Mouse (Mus musculus): Measurements from ENCODE around the gene Rplp1. TPM values are rescaled to one million over a fixed set of nuclear protein-coding genes. Genes with fewer than 3 reads are reported as not detected.

Rplp1 gene
- polyA plus RNA-seq (2014; fragmentation: Illumina TruSeq; extraction: RNeasy Lipid Tissue Mini Kit (QIAGEN cat#74804); ENCODE audit: low read depth, low replicate concordance): 28.1 TPM

GRCm38 (mm10) chr9:61914203-61914916, at the start of gene Rplp1:
Gene Rplp1 (minus strand): TSS chr9:61914542.

GRCm38 (mm10) chr9:61946623-61947401, 32.5 kb upstream of the Rplp1 start, which contains the start of gene Kif23:
Gene Kif23 (minus strand): TSS chr9:61946774.

Other genes starting within 250 kb of the Rplp1 start
- 0.93 TPM for gene Kif23, start 32.2 kb upstream of the Rplp1 start, polyA plus RNA-seq (2014; fragmentation: Illumina TruSeq; extraction: RNeasy Lipid Tissue Mini Kit (QIAGEN cat#74804); ENCODE audit: low read depth, low replicate concordance)
- gene Paqr5, start 112.3 kb upstream of the Rplp1 start, polyA plus RNA-seq (2014; fragmentation: Illumina TruSeq; extraction: RNeasy Lipid Tissue Mini Kit (QIAGEN cat#74804); ENCODE audit: low read depth, low replicate concordance): not detected
- gene Glce, start 208.1 kb upstream of the Rplp1 start, polyA plus RNA-seq (2014; fragmentation: Illumina TruSeq; extraction: RNeasy Lipid Tissue Mini Kit (QIAGEN cat#74804); ENCODE audit: low read depth, low replicate concordance): 22.9 TPM